Mouse (Mus musculus) monocyte, adult 2 months (primary cell): ENCODE measurements at regions not wholly inside any gene's neighbourhood (a gene's known extent, or its start where the extent isn't known, plus 50 kb on each side); places are given as distances from the start of the nearest gene placed in this dataset.

Source experiments
- DNase-seq, 2 experiments: peaks; one replicate each; pipeline ENCODE4 v3.0.0; 2022; ENCODE audit warnings: low spot score in 2 of 2, low read depth in 1 of 2

GRCm38 (mm10) chr14:58253369-58253968, 183.1 kb downstream of the Fgf9 start:
- DNase-seq = no peak

DNA sequence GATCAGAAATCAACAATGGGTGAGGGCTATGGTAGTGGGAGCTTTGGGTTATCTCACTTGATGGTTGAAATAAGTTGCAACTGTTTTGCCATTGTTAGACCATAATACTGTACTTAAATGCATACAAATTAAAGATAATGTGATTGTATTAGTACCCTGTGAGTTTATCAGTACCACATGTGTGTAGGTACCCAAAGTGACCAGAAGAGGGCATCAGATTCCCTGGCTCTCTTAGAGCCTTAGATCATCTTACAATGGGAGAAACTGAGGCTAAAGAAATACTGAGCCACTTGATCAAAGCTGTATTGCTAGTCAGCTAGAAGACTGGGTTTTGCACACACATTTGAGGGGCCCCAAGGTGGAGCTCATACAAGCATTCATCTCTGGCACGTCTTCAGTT, 155.5 kb downstream of the Fgf9 start:
- no peak for DNase-seq

DNA sequence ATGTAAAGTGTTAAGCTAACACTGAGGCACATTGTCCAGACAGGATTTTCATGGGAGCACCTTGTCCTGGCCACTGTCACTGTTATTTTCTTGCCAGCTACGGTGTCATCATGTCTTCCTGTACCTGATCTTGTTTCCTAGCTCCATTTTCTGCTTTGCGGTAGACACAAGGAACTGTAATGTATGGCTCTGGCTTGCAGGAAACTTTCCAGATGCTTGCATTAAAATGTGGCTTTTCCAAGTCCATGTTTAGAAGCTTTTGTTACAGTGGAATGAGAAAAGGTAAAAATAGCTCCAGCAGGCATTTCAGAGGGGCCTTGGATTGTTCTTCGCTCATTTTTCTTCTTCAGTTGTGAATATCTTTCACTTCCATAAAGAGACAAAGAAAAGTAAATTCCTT, 154.1 kb downstream of the Fgf9 start:
- DNase-seq = no peak

DNA sequence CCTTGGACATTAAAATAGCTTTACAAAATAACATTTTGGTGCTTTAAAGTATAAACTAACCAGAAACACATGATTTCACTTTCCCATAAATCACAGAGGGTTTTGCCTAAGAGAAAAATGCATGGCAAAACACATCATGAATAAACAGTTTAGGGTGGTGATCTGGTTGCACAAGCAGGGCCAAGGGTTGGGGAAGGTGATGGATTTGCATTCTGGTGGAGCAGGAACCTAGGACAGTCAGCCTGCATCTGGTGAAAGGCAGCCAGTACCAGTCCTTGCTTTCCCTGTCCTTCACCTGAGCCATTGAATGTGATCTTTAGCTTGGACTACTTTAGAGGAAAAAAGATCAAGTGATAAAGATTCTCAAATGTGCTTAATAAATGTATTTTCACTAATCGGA, 138.1 kb downstream of the Fgf9 start:
- DNase-seq = no peak

DNA sequence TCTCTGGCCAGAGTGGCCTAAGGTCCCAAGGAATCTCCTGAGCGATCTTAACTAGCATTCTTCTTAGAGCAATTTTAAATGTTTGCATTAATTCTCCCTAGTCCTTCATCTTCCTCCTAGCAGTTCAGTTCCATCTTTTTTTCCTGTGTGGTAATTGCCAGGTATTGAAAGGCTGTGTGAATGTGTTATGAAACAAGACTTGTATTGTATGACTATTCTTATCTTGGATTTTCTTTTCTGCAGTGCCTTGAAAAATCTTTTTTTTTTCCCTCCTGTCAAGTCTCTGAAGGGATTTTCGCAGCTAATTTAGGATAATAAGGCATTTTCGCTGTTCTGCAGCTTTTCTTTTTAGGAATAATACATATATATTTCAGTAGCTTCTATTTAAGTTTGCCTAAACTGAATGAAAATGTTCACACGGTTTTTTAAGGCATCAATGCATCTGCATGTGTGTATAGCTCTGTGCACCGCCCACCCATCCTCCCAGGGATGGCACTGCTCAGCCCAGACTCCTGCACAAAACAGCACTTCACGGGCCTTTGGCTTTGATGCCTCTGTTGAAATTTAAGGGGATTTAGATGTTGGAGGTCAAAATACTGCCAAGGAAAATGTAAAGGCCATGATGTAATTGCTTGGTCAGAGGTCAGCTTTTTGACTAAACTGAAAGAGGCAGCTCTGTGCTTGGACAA, 132.4 kb downstream of the Fgf9 start:
- no peak for DNase-seq

DNA sequence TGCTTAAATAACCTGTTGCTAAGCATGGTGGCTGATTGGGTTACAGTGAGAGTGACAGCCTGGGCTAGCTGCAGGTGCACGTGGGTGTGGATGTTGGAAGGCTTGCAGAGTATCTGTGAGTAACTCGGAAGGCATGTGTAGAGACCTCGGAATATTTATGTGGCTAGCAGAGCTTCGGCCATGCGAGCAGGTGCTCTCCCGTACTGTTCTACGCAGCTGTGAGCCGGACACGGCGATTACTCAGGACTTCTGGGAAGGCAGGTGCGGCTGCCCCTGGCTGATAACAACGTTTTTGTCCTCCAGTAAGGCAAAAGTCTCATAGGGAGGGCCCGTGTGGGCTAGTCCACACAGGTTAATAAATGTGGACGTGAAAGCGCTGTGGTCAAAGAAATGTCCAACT, 119.6 kb downstream of the Fgf9 start:
- no peak for DNase-seq

DNA sequence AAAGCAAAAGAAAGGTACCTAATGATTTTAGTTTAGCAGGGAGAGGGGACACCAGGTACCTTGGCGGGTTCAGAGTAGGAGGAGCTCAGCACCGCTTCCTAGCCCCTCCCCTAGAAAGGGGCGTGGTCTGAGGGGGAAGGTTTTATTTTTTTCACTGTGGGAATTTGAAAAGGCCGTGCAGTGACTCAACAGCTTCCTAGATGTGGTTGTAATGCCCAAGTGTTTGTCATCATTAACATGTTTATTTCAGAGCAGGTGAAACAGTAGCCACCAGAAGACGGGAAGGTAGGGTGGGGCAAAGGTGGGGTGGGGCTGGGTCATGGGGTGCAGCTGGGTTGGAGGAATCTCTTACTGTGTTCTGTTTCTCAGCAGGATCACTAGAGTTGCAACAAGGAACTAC, 112.5 kb downstream of the Fgf9 start:
- DNase-seq = no peak

DNA sequence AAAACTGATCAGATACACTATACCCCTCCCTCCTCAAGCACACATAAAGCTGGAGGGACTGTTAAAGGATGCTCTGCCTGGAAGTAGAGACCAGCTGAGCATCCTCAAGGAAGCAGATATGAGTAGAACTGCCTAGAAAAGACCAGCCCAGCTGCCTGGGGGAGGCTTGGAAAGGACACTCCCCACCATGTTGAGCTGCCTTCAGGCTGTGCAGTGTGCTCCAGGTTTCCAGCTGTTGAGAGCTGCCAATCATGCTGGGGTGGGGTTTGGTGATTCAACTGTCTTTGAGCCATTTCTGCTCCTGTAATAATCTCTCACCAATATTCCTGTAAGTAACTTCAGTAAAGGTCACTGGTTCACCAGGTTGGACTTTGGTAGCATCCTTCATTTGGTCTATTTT, 110.4 kb downstream of the Fgf9 start:
- no peak for DNase-seq

DNA sequence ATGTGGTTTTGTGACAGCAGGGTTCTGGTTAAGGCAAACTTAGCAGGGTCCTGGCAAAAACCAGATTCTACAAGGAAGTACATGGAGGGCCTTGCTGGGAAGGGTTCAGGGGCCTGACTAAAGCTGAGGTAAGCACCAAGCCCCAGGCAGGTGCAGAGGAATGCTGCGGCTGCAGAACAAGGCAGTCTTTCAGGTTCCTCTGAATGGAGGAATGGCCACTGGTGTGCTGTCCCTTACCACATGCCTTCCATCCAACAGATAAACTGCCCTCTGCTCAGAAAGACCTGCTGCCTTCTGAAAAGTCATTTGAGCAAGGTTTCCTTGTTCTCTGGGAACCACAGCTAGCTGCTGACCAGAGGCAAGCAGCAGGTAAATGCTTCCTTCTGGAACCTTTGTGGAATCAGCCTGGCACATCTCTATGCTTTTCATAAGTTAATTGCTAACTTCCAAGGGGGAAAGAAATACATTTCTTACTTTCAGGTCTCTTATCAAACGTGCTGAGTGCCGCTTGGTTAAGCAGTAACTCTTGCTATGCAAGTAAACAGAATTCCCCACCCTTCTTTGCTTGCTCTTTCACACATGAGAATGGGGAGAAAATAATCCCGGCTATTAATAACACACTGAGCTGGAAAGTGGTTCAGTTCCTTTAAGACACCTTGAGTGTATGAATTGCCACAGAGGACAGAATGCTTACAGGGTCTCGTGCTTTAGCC, 105.5 kb downstream of the Fgf9 start:
- DNase-seq = no peak

GRCm38 (mm10) chr14:58174512-58174911, 104.2 kb downstream of the Fgf9 start:
- DNase-seq = no peak

DNA sequence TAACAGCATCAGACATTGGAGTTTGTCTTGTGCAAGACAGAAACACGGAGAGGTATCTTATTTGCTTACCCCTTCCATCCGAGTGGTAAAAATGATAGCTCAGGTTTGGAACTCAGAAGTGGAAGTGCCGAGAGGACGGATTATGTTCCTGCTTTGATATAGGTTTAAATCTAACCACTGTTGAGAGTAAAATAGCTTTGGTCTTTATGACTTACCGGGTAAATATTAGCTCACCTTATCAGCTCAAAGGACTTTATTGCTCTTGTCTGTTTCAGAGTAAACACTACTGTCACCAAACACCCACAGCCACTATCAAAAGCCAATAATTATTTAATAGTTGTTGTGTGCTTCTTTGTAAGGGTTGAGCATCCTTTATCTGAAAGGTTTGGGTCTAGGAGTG, 98.6 kb downstream of the Fgf9 start:
- no peak for DNase-seq
